Mouse (Mus musculus) CD8-positive naive resting alpha-beta T cell, adult 57 days (primary cell): ENCODE results near the gene A530016L24Rik. TPM values are rescaled to one million over a fixed set of nuclear protein-coding genes. Genes with fewer than 3 reads are reported as not detected.

Source experiments
- total RNA-seq: library from RNA; stranded (reverse); gene quantifications from one replicate; pipeline ENCODE4 v1.2.4, GENCODE M21; 2023

Gene A530016L24Rik
- not detected for total RNA-seq

GRCm38 (mm10) chr12:112489134-112489533 lies at the start of gene A530016L24Rik:
A530016L24Rik (plus strand) TSS chr12:112489448.

GRCm38 (mm10) chr12:112516697-112517337 lies 27.6 kb downstream of the A530016L24Rik start, which contains the start of gene Tmem179:
Tmem179 (minus strand) TSS chr12:112516747.

Other genes starting within 250 kb of the A530016L24Rik start
- not detected for gene Tmem179, start 27.3 kb downstream of the A530016L24Rik start, total RNA-seq
- 87.6 TPM for gene Inf2, start 99.3 kb downstream of the A530016L24Rik start, total RNA-seq
- 1.5 TPM for gene Adssl1, start 130.6 kb downstream of the A530016L24Rik start, total RNA-seq
- 20.4 TPM for gene Siva1, start 155.2 kb downstream of the A530016L24Rik start, total RNA-seq
- 74.5 TPM for gene Akt1, start 185.4 kb downstream of the A530016L24Rik start, total RNA-seq
- 3.1 TPM for gene Zbtb42, start 189.4 kb downstream of the A530016L24Rik start, total RNA-seq
- gene Cep170b, start 231.0 kb downstream of the A530016L24Rik start, total RNA-seq = 10.2 TPM